Mouse (Mus musculus): ENCODE data around the gene 2010111I01Rik. TPM values are rescaled to one million over a fixed set of nuclear protein-coding genes. Genes with fewer than 3 reads are reported as not detected.

The 2010111I01Rik gene
- polyA plus RNA-seq, 1 experiment = 144 TPM

- no peaks in the 10 kb centered on the region for H3K27me3 ChIP-seq (ENCODE audit: control insufficient read depth, insufficient read depth, insufficient read length)
- TF ChIP-seq TCF3 (IDR thresholded peaks at IDR 0.05; ENCODE audit: insufficient read length, low read depth) (no peak), E2F4 (IDR thresholded peaks at IDR 0.05; ENCODE audit: insufficient read depth) (no peak), MYOD1 (IDR thresholded peaks at IDR 0.05; ENCODE audit: control insufficient read depth in 1 of 3, insufficient read length in 2 of 3, low read depth in 2 of 3) (no peak), POLR2A (IDR thresholded peaks at IDR 0.05; ENCODE audit: insufficient read length, low read depth) (no peak), POLR2AphosphoS2 (IDR thresholded peaks at IDR 0.05; ENCODE audit: insufficient read length, low read depth) (no peak), MYOG (IDR thresholded peaks at IDR 0.05; ENCODE audit: control insufficient read depth in 1 of 3, insufficient read depth in 1 of 3, insufficient read length in 2 of 3, low read depth in 2 of 3) (no peak), MAX (IDR thresholded peaks at IDR 0.05; ENCODE audit: low read depth) (no peak), TCF12 (IDR thresholded peaks at IDR 0.05; ENCODE audit: insufficient read depth, poor library complexity, severe bottlenecking) (no peak), CEBPB (IDR thresholded peaks at IDR 0.05; ENCODE audit: insufficient read depth, poor library complexity, severe bottlenecking) (no peak), REST (IDR thresholded peaks at IDR 0.05; ENCODE audit: insufficient read depth, insufficient read length) (no peak), USF1 (IDR thresholded peaks at IDR 0.05; ENCODE audit: low read depth) (no peak), SRF (IDR thresholded peaks at IDR 0.05; ENCODE audit: control insufficient read depth, insufficient read length, low read depth) (no peak)
- H3K79me2 ChIP-seq (ENCODE audit: control insufficient read depth, insufficient read depth) = no peaks in the 10 kb centered on the region
- H3K36me3 ChIP-seq (ENCODE audit: control insufficient read depth, insufficient read depth) = no peaks in the 10 kb centered on the region
- peak overlapping the region; percentile 12 for H3K4me2 ChIP-seq (ENCODE audit: low read depth)
- no peak overlapping the region for H3ac ChIP-seq (ENCODE audit: control insufficient read depth, insufficient read length)
- H3K4me3 ChIP-seq = no peak overlapping the region
Measured at GRCm38 (mm10) chr13:63342781-63343180, 378.1 kb downstream of the 2010111I01Rik start.

- Histone ChIP-seq H3K27me3 (ENCODE audit: control insufficient read depth, insufficient read depth, insufficient read length) (no peaks in the 10 kb centered on the region), H3K4me3 (no peak overlapping the region), H3ac (ENCODE audit: control insufficient read depth, insufficient read length) (no peak overlapping the region), H3K79me2 (ENCODE audit: control insufficient read depth, insufficient read depth) (no peaks in the 10 kb centered on the region), H3K4me2 (ENCODE audit: low read depth) (no peak overlapping the region), H3K36me3 (ENCODE audit: control insufficient read depth, insufficient read depth) (no peaks in the 10 kb centered on the region)
- no peak for TF ChIP-seq MAX (IDR thresholded peaks at IDR 0.05; ENCODE audit: low read depth)
- TF ChIP-seq TCF3 (IDR thresholded peaks at IDR 0.05; ENCODE audit: insufficient read length, low read depth) = no peak
- no peak for TF ChIP-seq TCF12 (IDR thresholded peaks at IDR 0.05; ENCODE audit: insufficient read depth, poor library complexity, severe bottlenecking)
- no peak for TF ChIP-seq USF1 (IDR thresholded peaks at IDR 0.05; ENCODE audit: low read depth)
- no peak for TF ChIP-seq POLR2A (IDR thresholded peaks at IDR 0.05; ENCODE audit: insufficient read length, low read depth)
- TF ChIP-seq REST (IDR thresholded peaks at IDR 0.05; ENCODE audit: insufficient read depth, insufficient read length) = no peak
- TF ChIP-seq SRF (IDR thresholded peaks at IDR 0.05; ENCODE audit: control insufficient read depth, insufficient read length, low read depth) = no peak
- no peak for TF ChIP-seq POLR2AphosphoS2 (IDR thresholded peaks at IDR 0.05; ENCODE audit: insufficient read length, low read depth)
- no peak for TF ChIP-seq MYOG (IDR thresholded peaks at IDR 0.05; ENCODE audit: control insufficient read depth in 1 of 3, insufficient read depth in 1 of 3, insufficient read length in 2 of 3, low read depth in 2 of 3)
- no peak for TF ChIP-seq CEBPB (IDR thresholded peaks at IDR 0.05; ENCODE audit: insufficient read depth, poor library complexity, severe bottlenecking)
- no peak for TF ChIP-seq MYOD1 (IDR thresholded peaks at IDR 0.05; ENCODE audit: control insufficient read depth in 1 of 3, insufficient read length in 2 of 3, low read depth in 2 of 3)
- TF ChIP-seq E2F4 (IDR thresholded peaks at IDR 0.05; ENCODE audit: insufficient read depth) = no peak
Measured at GRCm38 (mm10) chr13:63344481-63344880, 379.8 kb downstream of the 2010111I01Rik start.

GRCm38 (mm10) chr13:63345476-63346225 lies 381.0 kb downstream of the 2010111I01Rik start:
- no peak overlapping the region for H3K4me2 ChIP-seq (ENCODE audit: low read depth)
- TF ChIP-seq MAX (IDR thresholded peaks at IDR 0.05; ENCODE audit: low read depth) (no peak), MYOG (IDR thresholded peaks at IDR 0.05; ENCODE audit: control insufficient read depth in 1 of 3, insufficient read depth in 1 of 3, insufficient read length in 2 of 3, low read depth in 2 of 3) (no peak), POLR2AphosphoS2 (IDR thresholded peaks at IDR 0.05; ENCODE audit: insufficient read length, low read depth) (no peak), MYOD1 (IDR thresholded peaks at IDR 0.05; ENCODE audit: control insufficient read depth in 1 of 3, insufficient read length in 2 of 3, low read depth in 2 of 3) (no peak), E2F4 (IDR thresholded peaks at IDR 0.05; ENCODE audit: insufficient read depth) (no peak), USF1 (IDR thresholded peaks at IDR 0.05; ENCODE audit: low read depth) (no peak), TCF3 (IDR thresholded peaks at IDR 0.05; ENCODE audit: insufficient read length, low read depth) (no peak), SRF (IDR thresholded peaks at IDR 0.05; ENCODE audit: control insufficient read depth, insufficient read length, low read depth) (no peak), CEBPB (IDR thresholded peaks at IDR 0.05; ENCODE audit: insufficient read depth, poor library complexity, severe bottlenecking) (no peak), REST (IDR thresholded peaks at IDR 0.05; ENCODE audit: insufficient read depth, insufficient read length) (no peak), POLR2A (IDR thresholded peaks at IDR 0.05; ENCODE audit: insufficient read length, low read depth) (no peak), TCF12 (IDR thresholded peaks at IDR 0.05; ENCODE audit: insufficient read depth, poor library complexity, severe bottlenecking) (no peak)
- no peak overlapping the region for H3ac ChIP-seq (ENCODE audit: control insufficient read depth, insufficient read length)
- no peaks in the 10 kb centered on the region for H3K79me2 ChIP-seq (ENCODE audit: control insufficient read depth, insufficient read depth)
- H3K36me3 ChIP-seq (ENCODE audit: control insufficient read depth, insufficient read depth) = no peaks in the 10 kb centered on the region
- H3K27me3 ChIP-seq (ENCODE audit: control insufficient read depth, insufficient read depth, insufficient read length) = no peaks in the 10 kb centered on the region
- no peak overlapping the region for H3K4me3 ChIP-seq

- no peak overlapping the region for H3ac ChIP-seq (ENCODE audit: control insufficient read depth, insufficient read length)
- no peaks in the 10 kb centered on the region for H3K36me3 ChIP-seq (ENCODE audit: control insufficient read depth, insufficient read depth)
- no peaks in the 10 kb centered on the region for H3K79me2 ChIP-seq (ENCODE audit: control insufficient read depth, insufficient read depth)
- no peak overlapping the region for H3K4me2 ChIP-seq (ENCODE audit: low read depth)
- TF ChIP-seq POLR2AphosphoS2 (IDR thresholded peaks at IDR 0.05; ENCODE audit: insufficient read length, low read depth) = no peak
- no peak for TF ChIP-seq MYOG (IDR thresholded peaks at IDR 0.05; ENCODE audit: control insufficient read depth in 1 of 3, insufficient read depth in 1 of 3, insufficient read length in 2 of 3, low read depth in 2 of 3)
- no peak for TF ChIP-seq TCF12 (IDR thresholded peaks at IDR 0.05; ENCODE audit: insufficient read depth, poor library complexity, severe bottlenecking)
- no peak for TF ChIP-seq REST (IDR thresholded peaks at IDR 0.05; ENCODE audit: insufficient read depth, insufficient read length)
- no peak for TF ChIP-seq POLR2A (IDR thresholded peaks at IDR 0.05; ENCODE audit: insufficient read length, low read depth)
- TF ChIP-seq MAX (IDR thresholded peaks at IDR 0.05; ENCODE audit: low read depth) = no peak
- TF ChIP-seq MYOD1 (IDR thresholded peaks at IDR 0.05; ENCODE audit: control insufficient read depth in 1 of 3, insufficient read length in 2 of 3, low read depth in 2 of 3) = no peak
- no peak for TF ChIP-seq SRF (IDR thresholded peaks at IDR 0.05; ENCODE audit: control insufficient read depth, insufficient read length, low read depth)
- no peak for TF ChIP-seq E2F4 (IDR thresholded peaks at IDR 0.05; ENCODE audit: insufficient read depth)
- TF ChIP-seq USF1 (IDR thresholded peaks at IDR 0.05; ENCODE audit: low read depth) = no peak
- H3K27me3 ChIP-seq (ENCODE audit: control insufficient read depth, insufficient read depth, insufficient read length) = no peaks in the 10 kb centered on the region
- H3K4me3 ChIP-seq = no peak overlapping the region
Measured at GRCm38 (mm10) chr13:63347639-63348038, 382.9 kb downstream of the 2010111I01Rik start.
